Mouse (Mus musculus): ENCODE results near the gene Sp2. TPM values are rescaled to one million over a fixed set of nuclear protein-coding genes. Genes with fewer than 3 reads are reported as not detected.
A peak's percentile ranks its signal among the peaks of the same experiment; 100 is the strongest.

The Sp2 gene
- polyA plus RNA-seq, 1 experiment from 2014 or later, result 15.2 TPM

- Histone ChIP-seq H3K4me1 (ENCODE audit: control insufficient read depth, insufficient read depth, low read length) (peaks cover 9% of the 10 kb centered on the region; the same call in 1 of the 2 replicates), H3K36me3 (ENCODE audit: control insufficient read depth, insufficient read depth, low read length) (no peaks in the 10 kb centered on the region), H3K4me3 (ENCODE audit: low read depth, low read length) (peak within 1 kb of the TSS; percentile 52), H3K4me2 (ENCODE audit: low read depth, low read length) (peak within 1 kb of the TSS; percentile 83), H3K9ac (ENCODE audit: low read depth, low read length) (peak within 1 kb of the TSS; percentile 67), H3K27me3 (replicated peaks; ENCODE audit: control insufficient read depth, insufficient read depth, low read length) (no peaks in the 10 kb centered on the region), H3K9me3 (ENCODE audit: control insufficient read depth, low read length) (no peaks in the 10 kb centered on the region), H3K27ac (replicated peaks; ENCODE audit: low read depth, low read length) (no peak within 1 kb of the TSS; the same call in 1 of the 2 replicates)
- WGBS, result under 1% methylated on average over 29 of the region's 29 CpGs
- DNase-seq (ENCODE audit: low spot score) (peak; percentile 98), ATAC-seq (ENCODE audit: low read depth) (peak; percentile 99)
Measured at GRCm38 (mm10) chr11:96943746-96944304, 38.9 kb downstream of the Sp2 start, which contains the start of gene Pnpo. Gene Pnpo, minus strand, starts transcription at chr11:96943986.

DNA sequence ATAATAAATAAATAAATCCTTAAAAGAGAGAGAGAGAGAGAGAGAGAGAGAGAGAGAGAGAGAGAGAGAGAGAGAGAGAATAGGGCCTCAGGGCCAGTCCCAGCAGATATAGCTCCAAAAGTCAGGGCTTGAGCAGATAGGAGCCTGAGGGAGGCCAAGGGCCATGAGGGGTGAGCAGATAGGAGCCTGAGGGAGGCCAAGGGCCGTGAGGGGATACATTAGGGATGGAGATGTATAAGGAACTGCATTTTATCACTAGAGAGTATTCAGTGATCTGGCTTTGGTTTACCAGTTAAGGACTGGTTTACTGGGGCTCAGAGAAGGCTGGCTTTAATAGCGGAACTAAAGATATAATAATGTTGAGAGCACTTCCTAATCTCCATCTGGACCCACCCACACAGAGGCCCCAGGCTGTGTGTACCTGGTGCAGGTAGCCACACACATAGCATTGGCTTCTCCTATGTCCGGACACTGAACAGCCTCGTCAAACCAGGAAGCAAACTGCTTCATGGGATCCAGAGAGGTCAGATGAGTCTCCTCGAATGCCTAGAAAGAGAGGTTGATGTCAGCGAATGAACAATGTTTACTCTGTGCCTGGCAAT is 40.7 kb downstream of the Sp2 start:
- Histone ChIP-seq H3K4me2 (ENCODE audit: low read depth, low read length) (no peak overlapping the region), H3K4me1 (ENCODE audit: control insufficient read depth, insufficient read depth, low read length) (peaks cover 9% of the 10 kb centered on the region; the same call in 1 of the 2 replicates), H3K9me3 (ENCODE audit: control insufficient read depth, low read length) (no peaks in the 10 kb centered on the region), H3K36me3 (ENCODE audit: control insufficient read depth, insufficient read depth, low read length) (no peaks in the 10 kb centered on the region), H3K9ac (ENCODE audit: low read depth, low read length) (no peak overlapping the region), H3K27ac (replicated peaks; ENCODE audit: low read depth, low read length) (no peak overlapping the region), H3K27me3 (replicated peaks; ENCODE audit: control insufficient read depth, insufficient read depth, low read length) (no peaks in the 10 kb centered on the region), H3K4me3 (ENCODE audit: low read depth, low read length) (no peak overlapping the region)
- ATAC-seq (ENCODE audit: low read depth), result no peak
- DNase-seq (ENCODE audit: low spot score), result no peak
- WGBS, result 81% methylated on average over 6 of the region's 6 CpGs

DNA sequence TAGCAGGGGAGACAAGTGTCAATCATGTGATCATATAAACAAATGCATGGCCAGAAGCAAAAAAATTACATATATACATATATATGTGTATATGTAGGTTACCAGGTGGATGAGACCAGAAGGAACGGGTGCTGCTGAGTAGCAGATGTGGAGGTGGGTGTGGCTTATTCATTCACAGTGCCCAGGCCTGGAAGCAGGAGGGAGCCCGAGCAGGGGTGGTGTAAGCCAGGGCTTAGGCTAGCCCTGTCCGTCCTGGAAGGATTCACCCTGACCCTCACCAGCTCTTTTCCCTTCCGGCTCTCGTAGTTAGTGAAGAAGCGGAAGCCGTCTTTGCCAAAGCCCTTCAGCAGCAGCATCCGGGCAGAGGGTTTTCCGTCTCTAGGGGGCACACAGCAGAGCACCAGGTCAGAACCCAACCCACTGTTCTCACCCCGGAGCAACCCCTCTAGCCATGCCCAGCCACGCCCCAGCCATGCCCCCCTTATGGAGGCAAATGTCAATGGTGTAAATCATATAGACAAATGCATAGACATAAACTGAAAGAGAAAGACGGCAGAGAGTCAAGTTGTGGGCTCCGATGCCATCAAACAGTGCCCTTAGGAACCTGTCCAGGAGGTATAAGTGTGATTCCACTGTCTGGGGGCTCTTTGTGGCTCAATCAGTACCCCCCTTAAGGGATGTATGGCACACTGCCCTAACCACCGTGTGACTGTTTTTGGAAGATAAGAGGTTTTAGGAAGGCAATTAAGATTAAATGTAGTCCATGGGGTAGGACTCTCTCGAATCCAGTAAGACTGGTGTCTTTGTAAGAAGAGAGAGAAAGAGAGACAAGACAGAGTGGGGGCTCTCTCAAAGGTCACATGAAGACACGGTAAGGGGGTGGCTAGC is 41.9 kb downstream of the Sp2 start:
- DNase-seq (ENCODE audit: low spot score), result no peak
- no peak overlapping the region for H3K27ac ChIP-seq (replicated peaks; ENCODE audit: low read depth, low read length)
- peaks cover 9% of the 10 kb centered on the region; the same call in 1 of the 2 replicates for H3K4me1 ChIP-seq (ENCODE audit: control insufficient read depth, insufficient read depth, low read length)
- H3K4me2 ChIP-seq (ENCODE audit: low read depth, low read length), result no peak overlapping the region
- no peak overlapping the region for H3K4me3 ChIP-seq (ENCODE audit: low read depth, low read length)
- WGBS, result 73% methylated on average over 16 of the region's 16 CpGs
- H3K9ac ChIP-seq (ENCODE audit: low read depth, low read length), result no peak overlapping the region
- no peak for ATAC-seq (ENCODE audit: low read depth)
- H3K36me3 ChIP-seq (ENCODE audit: control insufficient read depth, insufficient read depth, low read length), result no peaks in the 10 kb centered on the region
- no peaks in the 10 kb centered on the region for H3K27me3 ChIP-seq (replicated peaks; ENCODE audit: control insufficient read depth, insufficient read depth, low read length)
- no peaks in the 10 kb centered on the region for H3K9me3 ChIP-seq (ENCODE audit: control insufficient read depth, low read length)

DNA sequence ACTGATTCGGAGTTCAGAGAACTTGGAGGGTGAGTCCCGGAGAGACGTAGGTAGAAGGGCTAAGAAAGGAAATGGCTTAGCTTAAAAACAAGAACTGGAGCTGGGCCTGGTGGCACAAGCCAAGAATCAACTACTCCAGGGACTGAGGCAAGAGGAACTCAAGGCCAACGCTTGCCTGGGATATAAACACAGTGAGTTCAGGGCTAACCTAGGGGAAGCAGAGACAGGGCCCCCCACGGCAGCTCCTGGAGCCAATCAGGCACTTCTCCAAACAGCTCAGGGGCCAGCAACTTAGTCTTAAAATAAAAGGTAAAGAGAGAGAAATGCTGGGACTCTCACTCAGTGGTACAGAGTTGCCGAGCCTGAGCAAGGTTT is 44.3 kb downstream of the Sp2 start:
- H3K4me3 ChIP-seq (ENCODE audit: low read depth, low read length), result no peak overlapping the region
- H3K9me3 ChIP-seq (ENCODE audit: control insufficient read depth, low read length), result no peaks in the 10 kb centered on the region
- WGBS, result 80% methylated on average over 6 of the region's 6 CpGs
- ATAC-seq (ENCODE audit: low read depth) (no peak), DNase-seq (ENCODE audit: low spot score) (peak; percentile 13)
- no peak overlapping the region for H3K4me2 ChIP-seq (ENCODE audit: low read depth, low read length)
- H3K36me3 ChIP-seq (ENCODE audit: control insufficient read depth, insufficient read depth, low read length), result no peaks in the 10 kb centered on the region
- no peak overlapping the region for H3K27ac ChIP-seq (replicated peaks; ENCODE audit: low read depth, low read length)
- H3K27me3 ChIP-seq (replicated peaks; ENCODE audit: control insufficient read depth, insufficient read depth, low read length), result no peaks in the 10 kb centered on the region
- no peak overlapping the region for H3K9ac ChIP-seq (ENCODE audit: low read depth, low read length)
- H3K4me1 ChIP-seq (ENCODE audit: control insufficient read depth, insufficient read depth, low read length), result peaks cover 3% of the 10 kb centered on the region; the same call in 1 of the 2 replicates

DNA sequence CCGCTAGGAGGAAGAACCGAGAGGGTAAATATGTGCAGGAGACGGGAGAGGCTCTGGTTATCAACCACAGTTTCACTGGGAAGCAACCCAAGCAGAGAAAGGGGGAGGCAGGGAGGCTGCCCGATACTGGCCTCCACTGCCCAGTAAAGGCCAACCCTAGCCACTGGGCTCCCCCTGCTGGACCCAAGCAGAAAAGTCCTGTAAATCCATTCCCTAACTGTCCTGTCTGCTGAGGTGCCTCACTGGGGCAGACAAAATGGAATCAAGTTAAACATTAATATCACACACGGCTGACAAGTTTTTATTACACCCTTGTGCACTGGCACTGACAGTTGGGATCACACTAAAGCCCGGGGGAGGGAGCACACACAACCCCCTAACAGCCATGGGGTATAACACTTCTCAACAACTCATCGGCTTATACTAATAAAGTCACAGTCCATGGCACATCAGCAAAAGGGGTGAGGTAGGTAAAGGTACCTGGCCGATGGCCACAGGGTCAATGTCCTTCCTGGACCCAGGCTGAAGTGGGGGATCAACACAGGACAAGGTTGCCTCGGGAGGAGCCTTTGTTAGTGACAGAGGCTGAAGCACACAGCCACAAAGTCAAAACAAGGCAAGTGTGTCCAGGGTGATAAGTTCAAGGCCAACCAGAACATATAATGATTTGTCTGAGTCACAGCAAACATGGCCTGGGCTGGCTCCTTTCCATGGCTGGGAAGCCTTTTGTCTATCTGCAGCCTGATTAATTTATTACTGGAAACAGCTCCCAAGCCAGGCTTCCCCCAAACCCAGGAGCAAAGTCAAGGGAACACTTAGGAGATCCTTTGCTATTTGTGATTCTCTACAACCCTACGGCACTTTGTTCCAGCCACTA is 45.0 kb downstream of the Sp2 start:
- Histone ChIP-seq H3K4me2 (ENCODE audit: low read depth, low read length) (no peak overlapping the region), H3K9ac (ENCODE audit: low read depth, low read length) (no peak overlapping the region), H3K4me3 (ENCODE audit: low read depth, low read length) (no peak overlapping the region), H3K36me3 (ENCODE audit: control insufficient read depth, insufficient read depth, low read length) (no peaks in the 10 kb centered on the region), H3K27ac (replicated peaks; ENCODE audit: low read depth, low read length) (no peak overlapping the region), H3K9me3 (ENCODE audit: control insufficient read depth, low read length) (no peaks in the 10 kb centered on the region), H3K4me1 (ENCODE audit: control insufficient read depth, insufficient read depth, low read length) (no peaks in the 10 kb centered on the region), H3K27me3 (replicated peaks; ENCODE audit: control insufficient read depth, insufficient read depth, low read length) (no peaks in the 10 kb centered on the region)
- WGBS, result 52% methylated on average over 10 of the region's 10 CpGs
- ATAC-seq (ENCODE audit: low read depth) (peak; percentile 70), DNase-seq (ENCODE audit: low spot score) (peak; percentile 44)

- H3K27ac ChIP-seq (replicated peaks; ENCODE audit: low read depth, low read length), result no peak overlapping the region
- no peak overlapping the region for H3K4me3 ChIP-seq (ENCODE audit: low read depth, low read length)
- ATAC-seq (ENCODE audit: low read depth) (no peak), DNase-seq (ENCODE audit: low spot score) (no peak)
- no peak overlapping the region for H3K4me2 ChIP-seq (ENCODE audit: low read depth, low read length)
- no peak overlapping the region for H3K9ac ChIP-seq (ENCODE audit: low read depth, low read length)
- no peaks in the 10 kb centered on the region for H3K9me3 ChIP-seq (ENCODE audit: control insufficient read depth, low read length)
- 79% methylated on average over 9 of the region's 9 CpGs for WGBS
- no peaks in the 10 kb centered on the region for H3K27me3 ChIP-seq (replicated peaks; ENCODE audit: control insufficient read depth, insufficient read depth, low read length)
- no peaks in the 10 kb centered on the region for H3K36me3 ChIP-seq (ENCODE audit: control insufficient read depth, insufficient read depth, low read length)
- peaks cover 4% of the 10 kb centered on the region; the same call in 1 of the 2 replicates for H3K4me1 ChIP-seq (ENCODE audit: control insufficient read depth, insufficient read depth, low read length)
Measured at GRCm38 (mm10) chr11:96935872-96936650, 46.7 kb downstream of the Sp2 start.

- WGBS, result 23% methylated on average over 12 of the region's 12 CpGs
- DNase-seq (ENCODE audit: low spot score), result peak; percentile 83
- H3K4me2 ChIP-seq (ENCODE audit: low read depth, low read length), result peak overlapping the region; percentile 13; the same call in 1 of the 2 replicates
Measured at GRCm38 (mm10) chr11:96934921-96935356, 47.8 kb downstream of the Sp2 start.

More at GRCm38 (mm10) chr11:96934921-96935356, 47.8 kb downstream of the Sp2 start:
- peaks cover 4% of the 10 kb centered on the region; the same call in 1 of the 2 replicates for H3K4me1 ChIP-seq (ENCODE audit: control insufficient read depth, insufficient read depth, low read length)
- H3K27me3 ChIP-seq (replicated peaks; ENCODE audit: control insufficient read depth, insufficient read depth, low read length), result no peaks in the 10 kb centered on the region
- no peaks in the 10 kb centered on the region for H3K9me3 ChIP-seq (ENCODE audit: control insufficient read depth, low read length)
- ATAC-seq (ENCODE audit: low read depth), result peak; percentile 85
- no peaks in the 10 kb centered on the region for H3K36me3 ChIP-seq (ENCODE audit: control insufficient read depth, insufficient read depth, low read length)
- H3K27ac ChIP-seq (replicated peaks; ENCODE audit: low read depth, low read length), result no peak overlapping the region
- no peak overlapping the region for H3K4me3 ChIP-seq (ENCODE audit: low read depth, low read length)
- no peak overlapping the region for H3K9ac ChIP-seq (ENCODE audit: low read depth, low read length)
